Mouse (Mus musculus) liver, embryonic 16.5 days (tissue): ENCODE measurements at regions not wholly inside any gene's neighbourhood (a gene's known extent, or its start where the extent isn't known, plus 50 kb on each side); places are given as distances from the start of the nearest gene placed in this dataset.
A peak's percentile ranks its signal among the peaks of the same experiment; 100 is the strongest.

Source experiments
- ATAC-seq: fragments of 200-750 bp; cut with Nextera tagmentation; 2 replicates; pipeline ENCODE4 v1.8.0; 2017; ENCODE audit warnings: low read depth, mild to moderate bottlenecking, moderate number of reproducible peaks, moderate library complexity
- H3K27ac ChIP-seq: fragments of 300-500 bp; sonication (generic); 2 replicates; pipeline ENCODE4 v1.5.1; 2014; ENCODE audit warnings: mild to moderate bottlenecking, low read length
- H3K27me3 ChIP-seq: fragments of 300-500 bp; sonication (generic); 2 replicates; pipeline ENCODE4 v1.6.1; 2014; ENCODE audit warnings: low read depth, low read length, mixed read lengths; ENCODE audit not compliant: control insufficient read depth, insufficient read depth
- H3K36me3 ChIP-seq: fragments of 300-500 bp; sonication (generic); 2 replicates; pipeline ENCODE4 v1.6.1; 2014; ENCODE audit warnings: mild to moderate bottlenecking; ENCODE audit not compliant: control insufficient read depth, insufficient read depth
- H3K4me1 ChIP-seq: fragments of 300-500 bp; sonication (generic); 2 replicates; pipeline ENCODE4 v1.6.1; 2014; ENCODE audit warnings: low read depth, low read length, mixed read lengths; ENCODE audit not compliant: control insufficient read depth
- H3K4me2 ChIP-seq: fragments of 300-500 bp; sonication (generic); 2 replicates; pipeline ENCODE4 v1.6.1; 2014; ENCODE audit warnings: low read depth, low read length, mixed read lengths
- H3K4me3 ChIP-seq: fragments of 300-500 bp; sonication (generic); 2 replicates; pipeline ENCODE4 v1.5.1; 2014; ENCODE audit warnings: low read depth, mild to moderate bottlenecking, low read length
- H3K9ac ChIP-seq: fragments of 300-500 bp; sonication (generic); 2 replicates; pipeline ENCODE4 v1.6.1; 2014; ENCODE audit warnings: low read depth, low read length
- H3K9me3 ChIP-seq: fragments of 300-500 bp; sonication (generic); replicated peaks from 2 replicates; pipeline ENCODE4 v1.6.1; 2016; ENCODE audit warnings: low read length; ENCODE audit not compliant: control insufficient read depth
- WGBS: fragments of 180-500 bp; shearing (Covaris S2); extraction: QIAGEN DNeasy Blood & Tissue Kit; methylation state at CpG from one replicate; pipeline ENCODE4 v1.1.7; 2014; ENCODE audit not compliant: insufficient replicate concordance; 5-methylcytosine and 5-hydroxymethylcytosine counted together

GRCm38 (mm10) chr12:15713623-15714022 is 103.1 kb downstream of the Trib2 start:
- Histone ChIP-seq H3K4me2 (no peak overlapping the region), H3K9ac (no peak overlapping the region), H3K27me3 (no peaks in the 10 kb centered on the region), H3K36me3 (no peaks in the 10 kb centered on the region), H3K9me3 (no peaks in the 10 kb centered on the region), H3K4me3 (no peak overlapping the region), H3K4me1 (no peaks in the 10 kb centered on the region), H3K27ac (no peak overlapping the region)
- 73% methylated on average over 2 of the region's 2 CpGs for WGBS
- no peak for ATAC-seq

- 56% methylated on average over 6 of the region's 6 CpGs for WGBS
Measured at GRCm38 (mm10) chr12:15707570-15708095, 109.1 kb downstream of the Trib2 start.

GRCm38 (mm10) chr12:15704412-15704811 is 112.3 kb downstream of the Trib2 start:
- H3K27me3 ChIP-seq: no peaks in the 10 kb centered on the region
- no peak overlapping the region for H3K27ac ChIP-seq
- WGBS: 41% methylated on average over 5 of the region's 5 CpGs
- H3K9me3 ChIP-seq: no peaks in the 10 kb centered on the region
- no peak overlapping the region for H3K4me3 ChIP-seq
- H3K9ac ChIP-seq: no peak overlapping the region
- no peaks in the 10 kb centered on the region for H3K36me3 ChIP-seq
- H3K4me1 ChIP-seq: no peaks in the 10 kb centered on the region
- peak; percentile 56 for ATAC-seq
- H3K4me2 ChIP-seq: no peak overlapping the region

More at GRCm38 (mm10) chr12:15707570-15708095, 109.1 kb downstream of the Trib2 start:
- H3K27ac ChIP-seq: no peak overlapping the region
- no peaks in the 10 kb centered on the region for H3K27me3 ChIP-seq
- no peak overlapping the region for H3K9ac ChIP-seq
- no peaks in the 10 kb centered on the region for H3K36me3 ChIP-seq
- no peak for ATAC-seq
- no peak overlapping the region for H3K4me3 ChIP-seq
- H3K9me3 ChIP-seq: no peaks in the 10 kb centered on the region
- no peaks in the 10 kb centered on the region for H3K4me1 ChIP-seq
- H3K4me2 ChIP-seq: no peak overlapping the region

- Histone ChIP-seq H3K27ac (no peak overlapping the region), H3K9me3 (no peaks in the 10 kb centered on the region), H3K36me3 (no peaks in the 10 kb centered on the region), H3K27me3 (no peaks in the 10 kb centered on the region), H3K4me3 (no peak overlapping the region), H3K4me1 (no peaks in the 10 kb centered on the region), H3K4me2 (no peak overlapping the region), H3K9ac (no peak overlapping the region)
- no peak for ATAC-seq
- 70% methylated on average over 1 of the region's 1 CpGs for WGBS
Measured at GRCm38 (mm10) chr12:15702137-15702536, 114.6 kb downstream of the Trib2 start.

- ATAC-seq: no peak
Measured at GRCm38 (mm10) chr12:15698829-15699228, 117.9 kb downstream of the Trib2 start.

GRCm38 (mm10) chr12:15698042-15698771 is 118.5 kb downstream of the Trib2 start:
- Histone ChIP-seq H3K27ac (no peak overlapping the region), H3K4me2 (no peak overlapping the region)
- 31% methylated on average over 6 of the region's 6 CpGs for WGBS

More at GRCm38 (mm10) chr12:15698829-15699228, 117.9 kb downstream of the Trib2 start:
- Histone ChIP-seq H3K4me3 (no peak overlapping the region), H3K4me1 (no peaks in the 10 kb centered on the region), H3K9ac (no peak overlapping the region), H3K27ac (no peak overlapping the region), H3K9me3 (no peaks in the 10 kb centered on the region), H3K4me2 (no peak overlapping the region), H3K27me3 (no peaks in the 10 kb centered on the region), H3K36me3 (no peaks in the 10 kb centered on the region)
- 28% methylated on average over 4 of the region's 4 CpGs for WGBS

GRCm38 (mm10) chr12:15688342-15688741 is 128.4 kb downstream of the Trib2 start:
- no peak overlapping the region for H3K27ac ChIP-seq
- no peak overlapping the region for H3K9ac ChIP-seq
- no peaks in the 10 kb centered on the region for H3K36me3 ChIP-seq
- WGBS: 57% methylated on average over 2 of the region's 2 CpGs
- no peak overlapping the region for H3K4me2 ChIP-seq
- H3K4me3 ChIP-seq: no peak overlapping the region
- no peaks in the 10 kb centered on the region for H3K9me3 ChIP-seq
- no peaks in the 10 kb centered on the region for H3K27me3 ChIP-seq
- no peaks in the 10 kb centered on the region for H3K4me1 ChIP-seq
- ATAC-seq: no peak

More at GRCm38 (mm10) chr12:15698042-15698771, 118.5 kb downstream of the Trib2 start:
- Histone ChIP-seq H3K9ac (no peak overlapping the region), H3K27me3 (no peaks in the 10 kb centered on the region), H3K36me3 (no peaks in the 10 kb centered on the region), H3K4me1 (no peaks in the 10 kb centered on the region), H3K4me3 (no peak overlapping the region), H3K9me3 (no peaks in the 10 kb centered on the region)
- no peak for ATAC-seq

- Histone ChIP-seq H3K9ac (no peak overlapping the region), H3K9me3 (no peaks in the 10 kb centered on the region), H3K36me3 (no peaks in the 10 kb centered on the region), H3K27ac (no peak overlapping the region), H3K4me3 (no peak overlapping the region), H3K27me3 (no peaks in the 10 kb centered on the region), H3K4me1 (no peaks in the 10 kb centered on the region), H3K4me2 (no peak overlapping the region)
- ATAC-seq: no peak
- 38% methylated on average over 5 of the region's 5 CpGs for WGBS
Measured at GRCm38 (mm10) chr12:15684311-15684710, 132.4 kb downstream of the Trib2 start.

- H3K36me3 ChIP-seq: no peaks in the 10 kb centered on the region
- no peak overlapping the region for H3K27ac ChIP-seq
- H3K9me3 ChIP-seq: no peaks in the 10 kb centered on the region
- no peak for ATAC-seq
- H3K4me2 ChIP-seq: no peak overlapping the region
- WGBS: 53% methylated on average over 5 of the region's 5 CpGs
- H3K9ac ChIP-seq: no peak overlapping the region
- H3K27me3 ChIP-seq: no peaks in the 10 kb centered on the region
- H3K4me1 ChIP-seq: no peaks in the 10 kb centered on the region
- no peak overlapping the region for H3K4me3 ChIP-seq
Measured at GRCm38 (mm10) chr12:15681678-15682355, 134.9 kb downstream of the Trib2 start.
